Mouse (Mus musculus) A20 (cell line): ENCODE data around the gene Tmem80.

Source experiments
- DNase-seq: peaks from one replicate; pipeline ENCODE4 v3.0.0-alpha.2; 2011; ENCODE audit warnings: low read depth, low spot score

Gene Tmem80

GRCm38 (mm10) chr7:141324686-141325085 is 2.9 kb upstream of the Tmem80 start:
- no peak for DNase-seq

GRCm38 (mm10) chr7:141326546-141327446 is 743 bp upstream of the Tmem80 start:
- DNase-seq, result peak; percentile 82

GRCm38 (mm10) chr7:141328373-141328990 is 943 bp downstream of the Tmem80 start:
- no peak for DNase-seq

GRCm38 (mm10) chr7:141330706-141331105 is 3.2 kb downstream of the Tmem80 start:
- no peak for DNase-seq

- DNase-seq, result no peak
Observed at GRCm38 (mm10) chr7:141331990-141332389, 4.5 kb downstream of the Tmem80 start.

GRCm38 (mm10) chr7:141335044-141335579 is 7.6 kb downstream of the Tmem80 start:
- no peak for DNase-seq

GRCm38 (mm10) chr7:141335682-141336081 is 8.1 kb downstream of the Tmem80 start:
- no peak for DNase-seq

GRCm38 (mm10) chr7:141336296-141336695 is 8.8 kb downstream of the Tmem80 start:
- DNase-seq, result no peak

- no peak for DNase-seq
Observed at GRCm38 (mm10) chr7:141337716-141338416, 10.3 kb downstream of the Tmem80 start.

GRCm38 (mm10) chr7:141338576-141339131 is 11.1 kb downstream of the Tmem80 start, which contains the start of gene Eps8l2:
Gene Eps8l2 (plus strand): TSS chr7:141338880.
- DNase-seq, result peak; percentile 26

- DNase-seq, result no peak
Observed at GRCm38 (mm10) chr7:141339215-141339920, 11.8 kb downstream of the Tmem80 start.

GRCm38 (mm10) chr7:141340023-141340422 is 12.5 kb downstream of the Tmem80 start:
- no peak for DNase-seq

GRCm38 (mm10) chr7:141340476-141340875 is 12.9 kb downstream of the Tmem80 start:
- no peak for DNase-seq

- DNase-seq, result no peak
Observed at GRCm38 (mm10) chr7:141341689-141342226, 14.2 kb downstream of the Tmem80 start.

- DNase-seq, result no peak
Observed at GRCm38 (mm10) chr7:141343230-141343629, 15.7 kb downstream of the Tmem80 start.

- DNase-seq, result no peak
Observed at GRCm38 (mm10) chr7:141343696-141344095, 16.2 kb downstream of the Tmem80 start.

- DNase-seq, result no peak
Observed at GRCm38 (mm10) chr7:141344787-141345186, 17.2 kb downstream of the Tmem80 start.

GRCm38 (mm10) chr7:141351061-141351460 is 23.5 kb downstream of the Tmem80 start:
- DNase-seq, result no peak

- no peak for DNase-seq
Observed at GRCm38 (mm10) chr7:141355051-141355450, 27.5 kb downstream of the Tmem80 start.

- DNase-seq, result no peak
Observed at GRCm38 (mm10) chr7:141355626-141356326, 28.2 kb downstream of the Tmem80 start.
